Mouse (Mus musculus) CH12.LX (cell line): ENCODE results near the gene Aatk. TPM values are rescaled to one million over a fixed set of nuclear protein-coding genes. Genes with fewer than 3 reads are reported as not detected.

Experiments used
- DNase-seq: peaks from one replicate; pipeline ENCODE4 v3.0.0-alpha.2; 2013; ENCODE audit errors: extremely low read depth
- H3K27ac ChIP-seq: 2 replicates; pipeline ENCODE4 v1.5.1; 2012; ENCODE audit warnings: low read depth, mild to moderate bottlenecking, control low read depth, moderate library complexity; ENCODE audit not compliant: insufficient read depth
- H3K27me3 ChIP-seq: replicated peaks from 2 replicates; pipeline ENCODE3; 2012; ENCODE audit warnings: inconsistent platforms
- H3K36me3 ChIP-seq, 2 experiments: replicated peaks in 1 of 2; 2 replicates each; pipeline versions ENCODE3 to v1.6.1; 2012; ENCODE audit warnings: inconsistent platforms in 1 of 2, low read length in 1 of 2, mild to moderate bottlenecking in 1 of 2, mixed read lengths in 1 of 2, moderate library complexity in 1 of 2; ENCODE audit not compliant: control insufficient read depth in 1 of 2, insufficient read depth in 1 of 2
- H3K4me1 ChIP-seq, 2 experiments: 2 replicates each; pipeline ENCODE4 v1.6.1; 2012; ENCODE audit warnings: inconsistent platforms in 1 of 2, moderate library complexity in 1 of 2; ENCODE audit not compliant: insufficient read depth in 2 of 2, control insufficient read depth in 1 of 2
- H3K4me2 ChIP-seq: 2 replicates; pipeline ENCODE4 v1.6.1; 2012; ENCODE audit warnings: low read depth, mild to moderate bottlenecking, control low read depth; ENCODE audit not compliant: poor library complexity, insufficient read depth, severe bottlenecking
- H3K4me3 ChIP-seq, 3 experiments: fragments of 150-350 bp in 1 of 3; sonication (generic) in 1 of 3; replicated peaks in 1 of 3; 2 replicates each; pipeline versions ENCODE3 to v1.5.1; 2011 to 2012; ENCODE audit warnings: low read depth in 2 of 3, low read length in 2 of 3, mild to moderate bottlenecking in 2 of 3, moderate library complexity in 2 of 3, control low read depth in 1 of 3, improper control_type of control experiment in 1 of 3, inconsistent platforms in 1 of 3, mixed read lengths in 1 of 3; ENCODE audit not compliant: poor library complexity in 1 of 3
- H3K79me2 ChIP-seq: replicated peaks from 2 replicates; pipeline ENCODE4 v1.6.1; 2012; ENCODE audit warnings: mild to moderate bottlenecking, moderate library complexity; ENCODE audit not compliant: control insufficient read depth, poor library complexity, insufficient read depth, severe bottlenecking; ENCODE audit errors: extremely low read depth
- H3K9ac ChIP-seq: 2 replicates; pipeline ENCODE4 v1.6.1; 2012; ENCODE audit warnings: low read depth, mild to moderate bottlenecking, control low read depth, moderate library complexity; ENCODE audit not compliant: insufficient read depth
- H3K9me3 ChIP-seq: replicated peaks from 2 replicates; pipeline ENCODE3; 2012; ENCODE audit warnings: low read length, inconsistent platforms, mixed read lengths
- BHLHE40 ChIP-seq: IDR thresholded peaks from 2 replicates; pipeline ENCODE4 v1.6.1; 2011; ENCODE audit warnings: mild to moderate bottlenecking, low read depth, low read length, improper control_type of control experiment
- E2F4 ChIP-seq: IDR thresholded peaks from 2 replicates; pipeline ENCODE4 v1.6.1; 2011; ENCODE audit warnings: low read depth, low read length, improper control_type of control experiment; ENCODE audit not compliant: insufficient replicate concordance
- ELF1 ChIP-seq: IDR thresholded peaks from 2 replicates; pipeline ENCODE4 v1.6.1; 2014; ENCODE audit warnings: low read depth, mild to moderate bottlenecking, inconsistent platforms, low read length, improper control_type of control experiment
- EP300 ChIP-seq: IDR thresholded peaks from 2 replicates; pipeline ENCODE4 v1.6.1; 2011; ENCODE audit warnings: low read length, improper control_type of control experiment
- HCFC1 ChIP-seq: IDR thresholded peaks from 2 replicates; pipeline ENCODE4 v1.6.1; 2012; ENCODE audit warnings: low read depth, mild to moderate bottlenecking, inconsistent platforms, low read length, improper control_type of control experiment
- IRF4 ChIP-seq: IDR thresholded peaks from 2 replicates; pipeline ENCODE4 v1.6.1; 2014; ENCODE audit warnings: low read depth, mild to moderate bottlenecking, inconsistent platforms, low read length, improper control_type of control experiment
- KAT2A ChIP-seq: IDR thresholded peaks from 2 replicates; pipeline ENCODE4 v1.6.1; 2012; ENCODE audit warnings: low read length, improper control_type of control experiment, inconsistent platforms; ENCODE audit not compliant: insufficient replicate concordance
- MAFK ChIP-seq: IDR thresholded peaks from 2 replicates; pipeline ENCODE4 v1.6.1; 2011; ENCODE audit warnings: low read length, improper control_type of control experiment; ENCODE audit not compliant: insufficient replicate concordance
- MAX ChIP-seq: IDR thresholded peaks from 2 replicates; pipeline ENCODE4 v1.6.1; 2011; ENCODE audit warnings: low read length, improper control_type of control experiment
- MEF2A ChIP-seq: IDR thresholded peaks from 2 replicates; pipeline ENCODE4 v1.6.1; 2014; ENCODE audit warnings: low read depth, mild to moderate bottlenecking, inconsistent platforms, low read length, improper control_type of control experiment, borderline replicate concordance
- MXI1 ChIP-seq: IDR thresholded peaks from 2 replicates; pipeline ENCODE4 v1.6.1; 2011; ENCODE audit warnings: mild to moderate bottlenecking, low read depth, low read length, improper control_type of control experiment
- MYC ChIP-seq: IDR thresholded peaks from 2 replicates; pipeline ENCODE4 v1.6.1; 2011; ENCODE audit warnings: low read depth, mild to moderate bottlenecking, improper control_type of control experiment, low read length
- NELFE ChIP-seq: IDR thresholded peaks from 2 replicates; pipeline ENCODE4 v1.6.1; 2011; ENCODE audit warnings: low read depth, low read length, improper control_type of control experiment
- NRF1 ChIP-seq: IDR thresholded peaks from 2 replicates; pipeline ENCODE4 v1.6.1; 2014; ENCODE audit warnings: low read depth, mild to moderate bottlenecking, inconsistent platforms, low read length, improper control_type of control experiment, moderate library complexity
- PAX5 ChIP-seq: IDR thresholded peaks from 2 replicates; pipeline ENCODE4 v1.6.1; 2012; ENCODE audit warnings: low read length, inconsistent platforms, mixed read lengths
- RAD21 ChIP-seq: IDR thresholded peaks from 2 replicates; pipeline ENCODE4 v1.6.1; 2011; ENCODE audit warnings: low read depth, mild to moderate bottlenecking, low read length, improper control_type of control experiment, moderate library complexity
- TBP ChIP-seq: conservative IDR thresholded peaks from 2 replicates; pipeline ENCODE4 v1.6.1; 2011; ENCODE audit warnings: low read depth, low read length, improper control_type of control experiment
- UBTF ChIP-seq: IDR thresholded peaks from 2 replicates; pipeline ENCODE4 v1.6.1; 2012; ENCODE audit warnings: low read depth, mild to moderate bottlenecking, inconsistent platforms, low read length, improper control_type of control experiment, moderate library complexity
- USF1 ChIP-seq: IDR thresholded peaks from 2 replicates; pipeline ENCODE4 v1.6.1; 2014; ENCODE audit warnings: low read depth, mild to moderate bottlenecking, inconsistent platforms, low read length, improper control_type of control experiment
- USF2 ChIP-seq: conservative IDR thresholded peaks from 2 replicates; pipeline ENCODE4 v1.6.1; 2011; ENCODE audit warnings: low read depth, low read length, improper control_type of control experiment
- ZC3H11A ChIP-seq: IDR thresholded peaks from 2 replicates; pipeline ENCODE4 v1.6.1; 2012; ENCODE audit warnings: low read depth, mild to moderate bottlenecking, inconsistent platforms, low read length, improper control_type of control experiment
- ZKSCAN1 ChIP-seq: IDR thresholded peaks from 2 replicates; pipeline ENCODE4 v1.6.1; 2012; ENCODE audit warnings: low read depth, inconsistent platforms, low read length, improper control_type of control experiment, borderline replicate concordance
- dilution Hi-C: fragments of 300-500 bp; cut with MboI; formaldehyde crosslinking; loops from 2 replicates; pipeline ENCODE4 v1.14.3; 2020; ENCODE audit warnings: low sequenced_read_pairs; ENCODE audit not compliant: extremely low pct_unique_long_range_greater_than_20kb, extremely low pct_ligation_motif_present
- in situ Hi-C: fragments of 300-500 bp; cut with MboI; formaldehyde crosslinking; loops from 3 replicates; pipeline ENCODE4 v1.14.3; 2019; ENCODE audit warnings: low sequenced_read_pairs, low pct_ligation_motif_present, low pct_unique_long_range_greater_than_20kb, mixed read lengths
- polyA plus RNA-seq: library from polyadenylated mRNA; unstranded; fragments of >175 nt; gene quantifications from 2 replicates; pipeline ENCODE4 v1.2.1, GENCODE M21; 2012; ENCODE audit warnings: low read depth; ENCODE audit not compliant: insufficient read length
- total RNA-seq, 2 experiments: library from RNA; depleted of rRNA; stranded (reverse); fragments of 300-350 nt in 1 of 2; fragments of >200 nt in 1 of 2; gene quantifications; 2 replicates each; pipeline ENCODE4 v1.2.3; 2012 to 2014

The Aatk gene
- total and polyA plus RNA-seq, 3 experiments, result 0.08 to 0.21 (median 0.19) TPM

- H3K4me2 ChIP-seq, result no peak overlapping the region
- dilution Hi-C loops, result no loop called here
- H3K9me3 ChIP-seq, result no peaks in the 10 kb centered on the region
- in situ Hi-C loops, result no loop called here
- peaks cover 3 to 11% of the 10 kb centered on the region in 2 experiments for H3K4me1 ChIP-seq
- no peak for DNase-seq
- H3K9ac ChIP-seq, result no peak overlapping the region
- peaks cover 0 to 10% of the 10 kb centered on the region in 2 experiments for H3K36me3 ChIP-seq
- H3K27ac ChIP-seq, result no peak overlapping the region
- no peak overlapping the region for H3K4me3 ChIP-seq
- TF ChIP-seq ZC3H11A (no peak), MEF2A (no peak), HCFC1 (no peak), KAT2A (no peak), USF2 (no peak), NRF1 (no peak), E2F4 (no peak), MXI1 (no peak), RAD21 (no peak), UBTF (no peak), PAX5 (no peak), IRF4 (no peak), MYC (no peak), EP300 (no peak), TBP (no peak), MAFK (no peak), USF1 (no peak), BHLHE40 (no peak), ELF1 (no peak), ZKSCAN1 (no peak)
- TF ChIP-seq, all 38 proteins: peak for 0
- Histone ChIP-seq H3K79me2 (no peaks in the 10 kb centered on the region), H3K27me3 (no peaks in the 10 kb centered on the region)
Observed at GRCm38 (mm10) chr11:119960671-119961070, 86.3 kb downstream of the Aatk start.

GRCm38 (mm10) chr11:119959714-119960113 lies 87.3 kb downstream of the Aatk start:
- peaks cover 0 to 9% of the 10 kb centered on the region in 2 experiments for H3K36me3 ChIP-seq
- H3K9me3 ChIP-seq, result no peaks in the 10 kb centered on the region
- no peak for DNase-seq
- H3K9ac ChIP-seq, result no peak overlapping the region
- no peak for TF ChIP-seq NELFE
- no peak for TF ChIP-seq MAFK
- no peak for TF ChIP-seq MAX
- TF ChIP-seq HCFC1, result no peak
- no peak for TF ChIP-seq RAD21
- no peak for TF ChIP-seq UBTF
- no peak for TF ChIP-seq BHLHE40
- TF ChIP-seq ZC3H11A, result no peak
- TF ChIP-seq E2F4, result no peak
- no peak for TF ChIP-seq MEF2A
- TF ChIP-seq KAT2A, result no peak
- no peak overlapping the region for H3K27ac ChIP-seq
- no peaks in the 10 kb centered on the region for H3K27me3 ChIP-seq
- no peaks in the 10 kb centered on the region for H3K79me2 ChIP-seq
- no peak overlapping the region for H3K4me3 ChIP-seq
- H3K4me2 ChIP-seq, result no peak overlapping the region
- in situ Hi-C loops, result no loop called here
- dilution Hi-C loops, result no loop called here
- peaks cover 12 to 20% of the 10 kb centered on the region in 2 experiments for H3K4me1 ChIP-seq
